Mouse (Mus musculus) liver, embryonic 13.5 days (tissue): ENCODE data around the gene D130043K22Rik. TPM values are rescaled to one million over a fixed set of nuclear protein-coding genes. Genes with fewer than 3 reads are reported as not detected.
A peak's percentile ranks its signal among the peaks of the same experiment; 100 is the strongest.

ENCODE experiments used
- ATAC-seq: fragments of 200-750 bp; cut with Nextera tagmentation; 2 replicates; pipeline ENCODE4 v1.8.0; 2017; ENCODE audit warnings: low read depth, mild to moderate bottlenecking, moderate number of reproducible peaks, moderate library complexity
- DNase-seq: peaks from one replicate; pipeline ENCODE4 v3.0.0; 2022
- H3K27ac ChIP-seq: fragments of 300-500 bp; sonication (generic); 2 replicates; pipeline ENCODE4 v1.5.1; 2015; ENCODE audit warnings: moderate library complexity, mild to moderate bottlenecking, inconsistent platforms
- H3K27me3 ChIP-seq: fragments of 300-500 bp; sonication (generic); 2 replicates; pipeline ENCODE4 v1.6.1; 2015; ENCODE audit warnings: mild to moderate bottlenecking, inconsistent platforms
- H3K36me3 ChIP-seq: fragments of 300-500 bp; sonication (generic); 2 replicates; pipeline ENCODE4 v1.6.1; 2015; ENCODE audit warnings: mild to moderate bottlenecking, inconsistent platforms
- H3K4me1 ChIP-seq: fragments of 300-500 bp; sonication (generic); replicated peaks from 2 replicates; pipeline ENCODE4 v1.6.1; 2015; ENCODE audit warnings: inconsistent platforms
- H3K4me2 ChIP-seq: fragments of 300-500 bp; sonication (generic); 2 replicates; pipeline ENCODE4 v1.6.1; 2015; ENCODE audit warnings: inconsistent platforms, mild to moderate bottlenecking, moderate library complexity
- H3K4me3 ChIP-seq: fragments of 300-500 bp; sonication (generic); replicated peaks from 2 replicates; pipeline ENCODE4 v1.5.1; 2015; ENCODE audit warnings: mild to moderate bottlenecking, inconsistent platforms
- H3K9ac ChIP-seq: fragments of 300-500 bp; sonication (generic); 2 replicates; pipeline ENCODE4 v1.6.1; 2015; ENCODE audit warnings: mild to moderate bottlenecking, inconsistent platforms
- H3K9me3 ChIP-seq: fragments of 300-500 bp; sonication (generic); replicated peaks from 2 replicates; pipeline ENCODE4 v1.6.1; 2016; ENCODE audit warnings: inconsistent platforms
- WGBS: fragments of 180-500 bp; shearing (Covaris S2); methylation state at CpG from one replicate; pipeline ENCODE4 v1.1.7; 2015; ENCODE audit not compliant: insufficient replicate concordance; 5-methylcytosine and 5-hydroxymethylcytosine counted together
- polyA plus RNA-seq: library from polyadenylated mRNA; unstranded; fragments of >200 nt; fragmentation: Nextera tagmentation; extraction: Ambion mirVana; gene quantifications from 2 replicates; pipeline ENCODE4 v1.2.1, GENCODE M21; 2015

D130043K22Rik gene
- polyA plus RNA-seq, 1 experiment from 2014 or later = 0.16 TPM

DNA sequence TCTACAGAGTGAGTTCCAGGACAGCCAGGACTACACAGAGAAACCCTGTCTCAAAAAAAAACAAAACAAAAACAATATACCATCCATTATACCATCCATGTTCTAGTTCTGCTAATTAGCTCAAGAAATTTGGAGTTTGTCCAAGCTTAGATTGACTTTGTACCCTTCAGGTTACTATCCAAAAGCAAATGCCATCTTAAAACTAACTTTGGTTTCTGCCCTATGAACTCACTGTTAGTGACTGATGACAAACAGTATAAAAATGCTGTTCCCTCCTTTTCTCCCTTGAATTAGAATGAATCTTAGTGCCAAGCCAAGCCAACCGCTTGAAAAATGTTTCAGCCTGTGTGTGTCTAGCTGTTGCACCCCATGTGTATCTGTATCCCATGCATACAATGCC is 30.3 kb upstream of the D130043K22Rik start:
- no peak overlapping the region for H3K4me2 ChIP-seq
- no peak overlapping the region for H3K9ac ChIP-seq
- H3K4me3 ChIP-seq = no peak overlapping the region
- H3K4me1 ChIP-seq = peaks cover 10% of the 10 kb centered on the region; the same call in 1 of the 2 replicates
- 92% methylated on average over 1 of the region's 1 CpGs for WGBS
- peaks cover 77% of the 10 kb centered on the region for H3K36me3 ChIP-seq
- no peaks in the 10 kb centered on the region for H3K27me3 ChIP-seq
- ATAC-seq (no peak), DNase-seq (no peak)
- H3K27ac ChIP-seq = no peak overlapping the region
- no peaks in the 10 kb centered on the region for H3K9me3 ChIP-seq

DNA sequence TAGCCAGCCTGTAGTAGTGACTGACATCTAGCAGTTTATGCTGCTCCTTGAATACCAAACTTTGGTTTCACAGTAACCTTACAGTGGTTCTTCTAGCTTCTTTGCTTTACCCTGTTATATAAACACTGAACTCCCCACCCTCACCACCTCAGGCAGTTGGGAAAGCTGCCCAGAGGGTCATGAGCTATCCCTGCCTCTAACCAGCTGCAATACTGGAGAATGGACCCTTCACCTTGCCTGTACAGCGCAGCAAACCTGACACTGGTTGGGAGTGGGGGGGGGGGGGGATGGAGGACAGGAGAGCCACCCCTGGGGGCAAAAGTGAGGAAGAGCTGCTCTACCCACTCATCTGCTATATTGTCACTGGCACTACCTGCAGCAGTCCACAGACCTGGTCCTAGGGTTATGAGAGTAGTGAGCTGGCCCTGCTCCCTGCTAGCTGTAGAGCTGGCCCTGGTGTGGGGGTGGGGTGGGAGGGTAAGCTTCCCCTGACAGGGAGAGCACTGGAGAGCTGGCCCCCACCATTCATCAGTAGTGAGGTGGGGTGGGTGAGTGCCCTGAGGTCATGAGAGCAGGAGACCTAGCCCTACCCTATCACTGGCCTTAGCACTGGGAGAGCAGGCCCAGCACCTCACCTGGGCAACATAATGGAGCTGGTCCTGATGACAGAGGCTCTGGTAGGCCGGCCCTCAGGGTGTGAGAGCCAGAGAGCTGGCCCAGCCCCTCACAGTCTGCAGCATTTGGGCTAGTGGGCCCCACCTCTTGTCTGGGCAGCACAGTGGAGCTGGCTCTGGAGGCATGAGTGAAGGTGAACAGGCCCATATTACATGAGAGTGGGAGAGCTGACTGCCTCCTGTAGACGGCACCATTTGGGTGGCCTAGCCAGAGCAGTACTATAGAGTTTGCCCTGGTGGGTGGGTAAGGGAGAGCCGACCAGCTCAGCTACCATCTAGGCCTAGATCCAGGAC is 28.5 kb upstream of the D130043K22Rik start:
- Histone ChIP-seq H3K27me3 (no peaks in the 10 kb centered on the region), H3K36me3 (peaks cover 63% of the 10 kb centered on the region), H3K27ac (no peak overlapping the region; the same call in 1 of the 2 replicates), H3K4me3 (no peak overlapping the region), H3K9me3 (no peaks in the 10 kb centered on the region), H3K9ac (no peak overlapping the region), H3K4me2 (no peak overlapping the region), H3K4me1 (peaks cover 10% of the 10 kb centered on the region; the same call in 1 of the 2 replicates)
- DNase-seq = no peak
- ATAC-seq = peak; percentile 66
- WGBS = 55% methylated on average over 4 of the region's 4 CpGs

DNA sequence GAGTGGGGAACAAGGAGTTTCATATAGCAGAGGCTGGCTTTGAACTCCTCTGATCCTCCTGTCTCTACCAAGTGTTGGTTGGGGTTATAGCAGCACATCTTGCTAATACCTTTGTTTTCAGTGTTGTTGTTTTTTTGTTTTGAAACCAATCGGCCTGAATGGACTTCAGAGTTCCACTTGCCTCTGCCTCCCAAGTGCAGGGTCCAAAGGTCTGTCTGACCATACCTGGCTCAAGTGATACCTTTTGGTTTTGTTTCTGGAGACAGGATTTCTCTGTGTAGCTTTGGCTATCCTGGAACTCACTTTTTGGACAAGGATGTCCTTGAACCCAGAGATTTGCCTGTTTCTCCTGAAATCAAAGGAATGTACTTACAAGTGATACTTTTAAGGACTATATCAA is 25.0 kb upstream of the D130043K22Rik start:
- Histone ChIP-seq H3K27me3 (no peaks in the 10 kb centered on the region), H3K4me1 (peaks cover 10% of the 10 kb centered on the region; the same call in 1 of the 2 replicates), H3K36me3 (peaks cover 32% of the 10 kb centered on the region), H3K9ac (no peak overlapping the region), H3K27ac (no peak overlapping the region), H3K4me2 (no peak overlapping the region), H3K9me3 (no peaks in the 10 kb centered on the region), H3K4me3 (no peak overlapping the region)
- DNase-seq (no peak), ATAC-seq (no peak)
- WGBS = 79% methylated on average over 1 of the region's 1 CpGs

DNA sequence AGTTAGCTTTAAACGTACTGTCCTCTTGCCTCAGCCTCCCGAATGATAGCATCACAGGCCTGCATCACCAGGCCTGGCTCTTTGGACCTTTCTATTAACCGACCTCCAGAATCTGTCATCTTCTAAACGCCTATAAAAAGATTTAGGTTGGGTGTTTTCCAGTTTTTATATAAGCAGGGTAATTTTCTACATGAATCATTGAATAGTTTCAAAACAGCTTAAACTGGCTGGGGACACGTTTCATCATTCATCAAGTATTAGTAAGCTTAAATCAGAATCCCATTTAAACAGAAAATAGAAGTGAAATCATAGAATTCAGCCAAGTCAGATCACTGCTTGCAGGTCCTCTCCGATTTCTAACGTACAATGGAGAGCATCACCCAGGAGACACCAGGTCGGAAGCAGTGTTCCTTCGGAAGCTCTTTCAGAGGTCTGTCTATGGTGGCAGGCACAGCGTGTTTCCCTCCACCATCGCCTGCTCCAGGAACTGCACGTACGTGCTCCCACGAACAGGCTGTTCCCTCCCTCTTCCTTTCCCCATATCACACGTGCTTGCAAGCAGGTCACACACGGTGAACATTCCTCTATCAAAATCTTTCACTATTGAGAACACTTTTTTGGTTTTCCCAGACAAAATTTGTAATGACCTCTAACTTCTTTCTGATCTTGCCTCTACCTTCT is 22.1 kb upstream of the D130043K22Rik start:
- WGBS = 78% methylated on average over 16 of the region's 16 CpGs
- Histone ChIP-seq H3K27ac (no peak overlapping the region), H3K36me3 (peaks cover 14% of the 10 kb centered on the region; the same call in 1 of the 2 replicates), H3K9me3 (no peaks in the 10 kb centered on the region), H3K4me1 (no peaks in the 10 kb centered on the region), H3K4me2 (no peak overlapping the region), H3K4me3 (no peak overlapping the region), H3K9ac (no peak overlapping the region), H3K27me3 (no peaks in the 10 kb centered on the region)
- ATAC-seq (no peak), DNase-seq (no peak)

DNA sequence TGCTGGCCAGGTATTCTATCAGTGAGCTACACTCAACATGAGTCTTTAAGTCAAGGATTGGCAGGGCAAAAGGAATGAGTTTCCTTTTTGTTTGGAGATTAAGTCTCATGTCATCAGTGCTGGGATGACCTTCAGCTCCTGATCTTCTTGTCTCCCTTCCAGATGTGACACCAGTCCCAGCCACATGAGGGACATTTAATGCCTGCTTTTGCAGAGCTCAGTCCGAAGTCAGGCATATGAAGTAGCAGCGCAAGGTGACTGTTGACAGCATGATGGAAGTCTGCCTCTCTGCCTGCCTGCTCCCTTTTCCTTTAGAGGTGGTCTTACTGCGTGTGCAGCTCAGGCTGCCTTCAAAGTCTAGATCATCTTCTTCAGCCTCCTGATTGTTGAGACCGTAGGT is 20.3 kb upstream of the D130043K22Rik start:
- DNase-seq = no peak
- 82% methylated on average over 4 of the region's 4 CpGs for WGBS
- Histone ChIP-seq H3K9me3 (no peaks in the 10 kb centered on the region), H3K9ac (no peak overlapping the region), H3K4me2 (no peak overlapping the region), H3K4me1 (peaks cover under 1% of the 10 kb centered on the region; the same call in 1 of the 2 replicates), H3K4me3 (no peak overlapping the region), H3K27ac (no peak overlapping the region), H3K27me3 (no peaks in the 10 kb centered on the region), H3K36me3 (peaks cover 4% of the 10 kb centered on the region; the same call in 1 of the 2 replicates)
- ATAC-seq = no peak

DNA sequence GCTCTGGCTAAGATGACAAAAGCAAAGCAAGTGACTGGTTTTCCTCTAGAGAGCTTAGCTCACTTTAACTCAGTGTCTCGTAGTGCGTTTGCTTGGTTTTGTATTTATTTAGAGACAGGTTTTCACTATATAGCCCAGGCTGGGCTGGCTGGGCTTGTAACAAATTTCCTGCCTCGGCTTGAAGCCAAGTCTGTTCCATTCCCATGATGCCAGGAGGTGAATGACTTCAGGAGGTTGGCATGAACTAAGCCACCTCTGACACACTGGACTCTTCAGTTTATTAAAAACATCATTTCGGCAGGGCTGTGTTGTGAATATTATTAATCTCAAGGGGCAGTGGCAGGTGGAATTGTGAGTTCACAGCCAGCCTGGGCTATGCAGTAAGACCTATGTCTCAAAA is 19.3 kb upstream of the D130043K22Rik start:
- no peaks in the 10 kb centered on the region for H3K36me3 ChIP-seq
- WGBS = 82% methylated on average over 4 of the region's 4 CpGs
- peaks cover 7% of the 10 kb centered on the region for H3K4me1 ChIP-seq
- H3K4me2 ChIP-seq = no peak overlapping the region
- H3K27ac ChIP-seq = no peak overlapping the region
- no peaks in the 10 kb centered on the region for H3K9me3 ChIP-seq
- no peaks in the 10 kb centered on the region for H3K27me3 ChIP-seq
- DNase-seq (no peak), ATAC-seq (no peak)
- H3K9ac ChIP-seq = no peak overlapping the region
- no peak overlapping the region for H3K4me3 ChIP-seq

DNA sequence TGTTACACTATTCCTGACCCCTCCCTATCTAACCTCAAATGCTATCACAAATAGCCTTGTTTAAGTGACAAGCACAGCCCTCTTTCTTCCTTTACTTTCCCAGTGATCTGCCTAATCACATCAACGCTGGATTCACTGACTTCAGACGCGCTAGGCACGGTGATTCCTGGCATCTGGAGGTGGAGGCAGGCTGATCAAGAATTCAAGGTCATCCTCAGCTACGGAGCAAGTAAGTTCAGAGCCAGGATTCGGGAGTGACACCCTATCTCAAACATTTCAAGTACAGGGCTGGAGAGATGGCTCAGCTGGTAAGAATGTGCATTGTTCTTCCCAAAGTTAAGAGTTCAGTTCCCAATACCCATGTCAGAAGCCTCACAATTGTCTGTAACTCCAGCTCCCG is 18.8 kb upstream of the D130043K22Rik start:
- Histone ChIP-seq H3K9ac (no peak overlapping the region), H3K4me1 (peaks cover 9% of the 10 kb centered on the region), H3K27ac (no peak overlapping the region), H3K4me3 (no peak overlapping the region), H3K4me2 (no peak overlapping the region), H3K9me3 (no peaks in the 10 kb centered on the region), H3K27me3 (no peaks in the 10 kb centered on the region), H3K36me3 (no peaks in the 10 kb centered on the region)
- no peak for ATAC-seq
- no peak for DNase-seq
- WGBS = 78% methylated on average over 7 of the region's 7 CpGs

DNA sequence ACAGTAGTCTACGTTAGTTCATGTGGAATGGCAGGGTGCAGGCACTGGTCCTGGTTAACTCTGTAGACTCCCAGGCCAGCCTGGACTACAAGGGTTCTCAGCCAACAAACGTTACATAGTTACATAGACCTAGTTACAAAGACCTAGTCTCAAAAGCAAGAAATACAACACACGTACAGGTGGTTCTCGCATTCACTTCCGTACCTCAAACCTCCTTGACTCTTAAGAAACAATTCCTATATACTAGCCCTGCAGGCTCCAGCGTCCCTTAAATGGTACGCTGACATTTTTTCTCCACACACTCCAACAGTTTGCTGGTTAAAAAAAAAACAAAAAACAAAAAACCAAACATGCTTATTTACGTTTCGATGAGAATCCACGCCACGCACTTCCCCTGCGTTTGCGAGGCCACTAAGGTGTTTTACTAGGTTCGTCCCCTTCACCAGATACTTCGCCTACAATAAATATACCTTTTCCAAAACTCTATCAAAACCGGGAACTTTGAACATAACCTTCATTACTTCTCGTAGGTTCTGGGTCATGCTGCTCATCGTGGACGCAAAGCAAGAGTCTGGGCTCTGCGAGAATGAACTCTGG is 14.1 kb upstream of the D130043K22Rik start:
- H3K36me3 ChIP-seq = peaks cover 9% of the 10 kb centered on the region

DNA sequence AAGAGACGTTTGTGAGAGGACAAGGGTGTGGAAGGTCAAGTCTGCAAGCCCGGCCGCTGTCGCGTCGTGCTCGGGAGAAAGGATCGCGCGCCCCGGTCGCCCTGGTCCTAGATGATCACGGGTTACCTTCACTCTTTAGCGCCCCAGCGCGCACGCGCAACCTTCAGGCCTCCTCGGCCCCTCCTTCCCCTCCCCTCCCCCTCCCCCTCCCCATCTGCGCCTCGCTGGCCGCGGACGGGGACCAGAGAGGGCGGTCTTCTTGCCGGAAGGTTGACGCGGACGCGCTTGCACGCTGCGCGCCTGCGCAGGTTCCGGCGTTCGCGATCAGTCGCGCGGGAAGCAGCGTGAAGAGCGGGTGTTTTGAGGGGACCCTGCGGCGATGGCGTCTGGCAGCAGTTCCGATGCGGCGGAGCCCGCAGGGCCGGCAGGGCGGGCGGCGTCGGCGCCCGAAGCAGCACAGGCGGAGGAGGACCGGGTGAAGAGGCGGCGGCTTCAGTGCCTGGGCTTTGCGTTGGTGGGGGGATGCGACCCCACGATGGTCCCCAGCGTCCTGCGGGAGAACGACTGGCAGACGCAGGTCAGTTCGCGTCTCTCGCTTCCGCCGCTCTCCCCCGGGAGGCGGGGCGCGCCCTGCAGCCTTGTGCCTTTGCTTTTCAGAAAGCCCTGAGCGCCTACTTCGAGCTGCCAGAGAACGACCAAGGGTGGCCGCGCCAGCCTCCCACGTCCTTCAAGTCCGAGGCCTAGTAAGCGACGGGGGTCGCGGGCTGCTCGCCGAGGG is 13.4 kb upstream of the D130043K22Rik start, which contains the start of the genes Acot13 and Tdp2:
Gene Acot13, minus strand, starts transcription at position 188 of the 778 bp plus-strand sequence.
Gene Tdp2, plus strand, starts transcription at position 327 of the 778 bp plus-strand sequence.
- no peaks in the 10 kb centered on the region for H3K27me3 ChIP-seq
- H3K4me2 ChIP-seq = peak within 1 kb of the TSS; percentile 82
- peak; percentile 94 for ATAC-seq
- peaks cover 11% of the 10 kb centered on the region for H3K36me3 ChIP-seq
- H3K9ac ChIP-seq = peak within 1 kb of the TSS; percentile 97
- WGBS = under 1% methylated on average over 90 of the region's 90 CpGs
- no peaks in the 10 kb centered on the region for H3K9me3 ChIP-seq
- H3K4me1 ChIP-seq = peaks cover 44% of the 10 kb centered on the region
- peak; percentile 94 for DNase-seq
- peak within 1 kb of the TSS; percentile 97 for H3K4me3 ChIP-seq
- H3K27ac ChIP-seq = peak within 1 kb of the TSS; percentile 96

More for the DNA sequence above, 14.1 kb upstream of the D130043K22Rik start:
- Histone ChIP-seq H3K9ac (peak overlapping the region; percentile 97), H3K27me3 (no peaks in the 10 kb centered on the region), H3K9me3 (no peaks in the 10 kb centered on the region), H3K4me3 (peak overlapping the region; percentile 97), H3K4me1 (peaks cover 42% of the 10 kb centered on the region), H3K4me2 (peak overlapping the region; percentile 82), H3K27ac (peak overlapping the region; percentile 96)
- WGBS = 1% methylated on average over 20 of the region's 20 CpGs
- DNase-seq (no peak), ATAC-seq (peak; percentile 10; the same call in 1 of the 2 replicates)

DNA sequence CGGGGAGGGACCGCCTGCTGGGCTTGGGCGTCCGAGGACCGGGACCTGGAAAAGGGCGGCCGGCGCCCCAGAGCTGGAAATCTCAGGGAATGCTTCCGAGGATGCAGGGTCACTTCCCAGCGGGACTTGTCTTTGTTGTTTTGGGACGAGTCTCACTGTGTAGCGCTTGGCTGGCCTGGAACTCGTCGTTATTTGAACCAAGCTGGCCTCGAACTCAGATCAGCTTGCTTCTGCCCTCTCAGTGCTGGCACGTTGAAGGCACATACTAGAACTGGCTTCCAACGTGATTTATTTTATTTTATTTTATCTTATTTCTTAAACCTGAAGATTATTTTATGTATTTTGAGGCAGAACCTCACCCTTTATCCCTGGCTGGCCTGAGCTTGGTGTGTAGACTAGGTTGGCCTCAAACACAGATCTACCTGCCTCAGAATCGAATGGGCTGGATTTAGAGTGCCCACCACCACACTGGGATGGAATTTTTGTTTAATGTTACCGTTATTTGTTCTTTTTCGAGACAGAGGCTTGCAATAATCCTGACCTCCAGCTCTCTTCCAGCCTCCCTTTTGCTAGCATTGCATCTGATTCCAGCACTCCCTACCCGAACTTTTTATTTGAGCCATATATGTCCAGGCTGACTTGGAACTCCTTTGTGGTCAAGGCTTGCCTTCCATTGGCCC is 12.7 kb upstream of the D130043K22Rik start:
- H3K9ac ChIP-seq = peak overlapping the region; percentile 97
- peaks cover 14% of the 10 kb centered on the region for H3K36me3 ChIP-seq
- 2% methylated on average over 21 of the region's 21 CpGs for WGBS
- H3K4me3 ChIP-seq = peak overlapping the region; percentile 97
- H3K4me1 ChIP-seq = peaks cover 44% of the 10 kb centered on the region
- DNase-seq = no peak
- H3K4me2 ChIP-seq = peak overlapping the region; percentile 82
- H3K27me3 ChIP-seq = no peaks in the 10 kb centered on the region
- no peak; the same call in 1 of the 2 replicates for ATAC-seq
- peak overlapping the region; percentile 96 for H3K27ac ChIP-seq
- no peaks in the 10 kb centered on the region for H3K9me3 ChIP-seq
